Mouse (Mus musculus): ENCODE results near the gene Cacul1.

Gene Cacul1

GRCm38 (mm10) chr19:60530171-60530570 lies 50.7 kb downstream of the Cacul1 start:
- DNase-seq (ENCODE audit: low spot score in 2 of 2): no peak

- no peak for DNase-seq (ENCODE audit: low spot score in 2 of 2)
Measured at GRCm38 (mm10) chr19:60529302-60529701, 51.5 kb downstream of the Cacul1 start.

DNA sequence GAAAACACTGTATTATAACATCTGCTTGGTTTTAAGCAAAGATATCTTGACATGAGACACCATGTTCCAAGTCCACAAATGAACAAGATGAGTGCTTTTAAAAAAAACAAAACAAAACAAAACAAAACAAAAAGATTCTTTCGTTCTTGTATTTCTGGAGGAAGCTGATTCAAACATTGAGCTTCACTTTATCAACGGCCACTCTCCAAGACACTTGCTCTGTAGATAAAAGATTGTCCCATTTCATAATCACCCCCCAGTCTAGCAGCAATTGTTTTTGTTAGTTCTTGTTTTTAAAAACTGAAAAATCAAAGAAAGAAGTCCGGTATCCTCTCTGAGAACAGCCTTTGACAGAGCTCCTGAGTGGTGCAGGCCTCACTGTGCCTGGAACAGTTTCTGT lies 52.2 kb downstream of the Cacul1 start:
- no peak for DNase-seq (ENCODE audit: low spot score in 2 of 2)

DNA sequence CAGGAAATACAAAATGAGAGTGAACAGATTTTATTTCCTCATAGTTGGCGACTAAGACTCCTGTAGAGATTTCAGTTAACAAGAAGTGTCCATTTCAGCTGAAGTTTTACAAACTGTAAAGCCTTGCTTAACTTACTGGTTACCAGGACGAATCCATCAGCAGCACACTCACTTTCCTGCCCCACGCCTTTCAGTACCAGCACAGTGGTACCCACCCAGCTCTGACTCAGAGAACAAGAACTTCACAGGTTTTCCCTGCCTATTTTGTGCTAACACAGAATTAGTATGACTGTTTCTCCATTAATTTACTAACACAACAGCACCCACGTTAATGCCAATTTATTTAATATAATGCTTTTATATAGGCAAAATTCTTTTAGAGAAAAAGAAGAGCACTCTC lies 53.9 kb downstream of the Cacul1 start:
- DNase-seq (ENCODE audit: low spot score in 2 of 2): no peak

GRCm38 (mm10) chr19:60525086-60525485 lies 55.7 kb downstream of the Cacul1 start:
- no peak for DNase-seq (ENCODE audit: low spot score in 2 of 2)

DNA sequence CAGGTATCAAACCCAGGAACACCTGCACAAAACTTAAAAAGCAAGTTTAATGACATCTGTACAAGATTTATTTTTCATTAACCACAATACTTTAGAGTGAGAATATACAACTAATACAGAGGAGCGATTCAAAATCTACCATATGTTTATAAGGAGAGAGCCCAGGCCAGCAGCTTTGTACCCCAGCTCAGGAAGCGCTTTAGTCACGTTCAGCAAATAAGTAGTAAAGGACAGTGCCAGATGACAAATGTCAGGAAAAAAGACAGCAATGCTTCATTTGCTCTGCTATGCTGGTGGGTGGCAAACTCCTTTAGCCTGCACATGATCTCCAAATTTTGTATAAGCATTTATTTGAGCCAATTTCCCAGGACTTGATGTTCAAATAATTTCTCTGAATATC lies 56.1 kb downstream of the Cacul1 start:
- no peak for DNase-seq (ENCODE audit: low spot score in 2 of 2)

- no peak for DNase-seq (ENCODE audit: low spot score in 2 of 2)
Measured at GRCm38 (mm10) chr19:60520131-60520530, 60.7 kb downstream of the Cacul1 start.

- DNase-seq (ENCODE audit: low spot score in 2 of 2): no peak
Measured at GRCm38 (mm10) chr19:60515064-60515463, 65.8 kb downstream of the Cacul1 start.

DNA sequence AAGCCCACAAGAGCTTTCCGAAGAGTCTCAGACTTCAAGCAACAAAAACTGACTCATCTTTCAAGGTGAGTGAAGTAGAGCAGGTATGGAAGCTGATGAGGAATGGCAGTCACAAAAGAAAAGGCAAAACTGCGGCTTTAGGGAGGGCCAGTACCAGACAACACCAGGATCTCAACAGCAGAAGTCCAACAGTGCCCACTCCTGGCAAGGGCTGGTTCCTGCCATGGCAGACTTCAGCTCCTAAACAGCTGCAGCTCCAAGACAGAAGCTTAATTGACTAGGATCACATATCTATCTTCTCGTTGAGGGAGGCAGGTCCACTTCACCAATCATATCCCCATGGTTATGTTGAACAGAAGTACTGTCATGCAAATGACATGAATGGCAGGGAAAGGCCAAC lies 67.4 kb downstream of the Cacul1 start:
- no peak for DNase-seq (ENCODE audit: low spot score in 2 of 2)

GRCm38 (mm10) chr19:60500209-60500608 lies 80.6 kb downstream of the Cacul1 start:
- no peak for DNase-seq (ENCODE audit: low spot score in 2 of 2)

DNA sequence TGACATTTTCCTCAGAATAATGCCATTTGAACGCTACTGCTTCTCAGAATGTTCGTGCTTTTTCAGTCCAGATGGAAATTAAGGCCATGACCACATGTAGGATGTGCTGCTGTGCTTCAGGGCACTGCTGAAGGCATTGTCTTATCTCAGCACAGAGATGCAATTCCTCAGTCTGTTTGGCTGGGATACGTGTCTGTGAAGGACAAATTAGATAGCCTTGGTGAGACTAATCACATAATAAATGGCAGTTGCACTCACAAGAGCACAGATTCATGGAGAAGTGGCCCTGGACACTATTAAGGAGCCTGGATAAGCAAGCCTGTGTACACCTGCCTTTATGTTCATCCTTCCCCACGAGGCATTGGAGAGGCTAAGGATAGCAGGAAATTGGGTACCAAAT lies 83.7 kb downstream of the Cacul1 start:
- DNase-seq (ENCODE audit: low spot score in 2 of 2): no peak

GRCm38 (mm10) chr19:60495772-60496171 lies 85.1 kb downstream of the Cacul1 start:
- DNase-seq (ENCODE audit: low spot score in 2 of 2): no peak

- DNase-seq (ENCODE audit: low spot score in 2 of 2): no peak
Measured at GRCm38 (mm10) chr19:60489566-60489965, 91.3 kb downstream of the Cacul1 start.

GRCm38 (mm10) chr19:60485261-60485660 lies 95.6 kb downstream of the Cacul1 start:
- no peak for DNase-seq (ENCODE audit: low spot score in 2 of 2)

DNA sequence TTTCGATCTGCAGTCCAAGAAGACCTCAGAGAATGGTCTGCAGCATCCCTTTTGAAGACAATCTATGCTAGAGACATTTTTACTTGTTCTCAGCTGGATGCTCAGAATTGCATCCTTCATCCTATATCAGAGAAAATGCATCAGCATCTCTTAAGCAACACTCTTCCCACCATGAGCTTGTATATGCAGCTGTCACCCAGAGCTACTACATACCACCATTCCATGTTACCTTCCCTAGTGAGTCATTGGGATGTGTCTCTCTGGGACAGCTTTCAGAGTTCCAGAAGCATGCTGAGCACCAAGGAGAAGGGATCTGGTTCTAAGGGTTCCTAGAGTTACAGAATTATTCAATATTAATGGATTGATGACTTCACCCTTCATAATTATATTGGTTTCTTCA lies 102.0 kb downstream of the Cacul1 start:
- DNase-seq (ENCODE audit: low spot score in 2 of 2): no peak

DNA sequence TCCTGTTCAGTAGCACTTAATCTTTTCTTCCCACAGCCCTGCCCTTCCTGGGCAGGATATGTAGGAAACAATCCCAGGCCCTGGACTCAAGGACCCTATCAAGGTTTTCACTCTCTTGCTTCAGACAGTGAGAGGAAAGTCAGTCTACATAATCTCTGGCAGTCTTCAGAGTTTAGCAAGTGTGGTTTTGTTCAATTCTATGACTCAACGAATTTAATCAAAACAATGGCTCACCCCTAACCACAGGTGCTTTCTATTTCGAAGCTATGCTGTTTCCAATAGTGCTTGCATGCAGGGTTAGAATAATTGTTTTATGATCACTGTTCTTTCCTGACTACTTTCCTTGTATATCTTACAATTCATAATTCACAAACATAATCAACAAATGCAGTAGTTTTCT lies 103.0 kb downstream of the Cacul1 start:
- DNase-seq (ENCODE audit: low spot score in 2 of 2): no peak
